Comparison of ENCODE assay signal across 11 mouse cellular contexts in genomic region chrX:12004416-12004815, GRCm38 (mm10).
DNase-seq lines count a peak whose midpoint lies in the region; ATAC-seq and TF ChIP-seq lines count a peak whose summit lies in the region.
"Had no signal": no experiment of that assay in that cellular context is flagged by ENCODE, and none has a peak within 500 bp of the region (broad histone marks: within the 10 kb centered on the region; RNA-seq: fewer than 3 reads in every experiment).

No protein-coding gene starts in this region.

- no peak for TF ChIP-seq CTCF in forebrain, postnatal 0 days (IDR thresholded peaks at IDR 0.05; ENCODE audit: low read depth)
- no peak for TF ChIP-seq CTCF in thymus, adult 2 months (IDR thresholded peaks at IDR 0.05; ENCODE audit: borderline replicate concordance, control insufficient read depth, extremely low read depth, insufficient read depth, low read length, poor library complexity)

- no peak overlapping the region for H3K27ac ChIP-seq in forebrain, postnatal 0 days (ENCODE audit: low read depth, low read length)
- H3K27ac ChIP-seq in liver, embryonic 16.5 days (ENCODE audit: low read length): peak overlapping the region; percentile 94
- no peak overlapping the region for H3K27ac ChIP-seq in thymus, adult 2 months (ENCODE audit: control insufficient read depth, insufficient read depth, low read length)
- H3K27ac ChIP-seq: embryonic facial prominence, embryonic 15.5 days had no signal

- no peak for TF ChIP-seq POLR2A in thymus, adult 2 months (IDR thresholded peaks at IDR 0.05; ENCODE audit: control insufficient read depth, extremely low read depth, insufficient read depth, low read length, poor library complexity)

- ATAC-seq in forebrain, postnatal 0 days: no peak
- no peak for ATAC-seq in liver, embryonic 16.5 days (ENCODE audit: low read depth)
- ATAC-seq in erythroid progenitor cell, adult 5-6 weeks (replicated peaks; ENCODE audit: low FRiP score, poor library complexity, severe bottlenecking): no peak
- ATAC-seq: hindbrain, embryonic 16.5 days had no signal

- 0 out of 2 replicates have a peak, but pooled peaks cover 6% of the 10 kb centered on the region for H3K4me1 ChIP-seq in forebrain, postnatal 0 days (ENCODE audit: insufficient read depth)
- H3K4me1 ChIP-seq in liver, embryonic 16.5 days (ENCODE audit: control insufficient read depth, low read depth, low read length): peaks cover 47% of the 10 kb centered on the region
- H3K4me1 ChIP-seq in thymus, adult 2 months (replicated peaks; ENCODE audit: control insufficient read depth, insufficient read depth, low read length): peaks cover 41% of the 10 kb centered on the region

- 13% methylated on average over 16 of the region's 16 CpGs for WGBS in forebrain, postnatal 0 days
- WGBS in liver, embryonic 16.5 days (ENCODE audit: insufficient replicate concordance): 21% methylated on average over 16 of the region's 16 CpGs
- 74% methylated on average over 16 of the region's 16 CpGs for WGBS in thymus, adult 2 months

- H3K4me3 ChIP-seq in forebrain, postnatal 0 days (ENCODE audit: low read depth, low read length): no peak overlapping the region
- H3K4me3 ChIP-seq in liver, embryonic 16.5 days (ENCODE audit: low read depth, low read length): no peak overlapping the region
- no peak overlapping the region for H3K4me3 ChIP-seq in thymus, adult 2 months (ENCODE audit: control insufficient read depth, insufficient read depth, low read length)
- H3K4me3 ChIP-seq: embryonic facial prominence, embryonic 15.5 days had no signal

- H3K4me2 ChIP-seq in forebrain, postnatal 0 days (ENCODE audit: low read depth): peak overlapping the region; percentile 17; the same call in 1 of the 2 replicates
- no peak overlapping the region for H3K4me2 ChIP-seq in liver, embryonic 16.5 days (ENCODE audit: low read depth, low read length)
- H3K4me2 ChIP-seq: embryonic facial prominence, embryonic 15.5 days had no signal

- H3K36me3 ChIP-seq in forebrain, postnatal 0 days (ENCODE audit: insufficient read depth): no peaks in the 10 kb centered on the region
- no peaks in the 10 kb centered on the region for H3K36me3 ChIP-seq in liver, embryonic 16.5 days (ENCODE audit: control insufficient read depth, insufficient read depth)
- no peaks in the 10 kb centered on the region for H3K36me3 ChIP-seq in thymus, adult 2 months (ENCODE audit: control insufficient read depth, insufficient read depth, low read length)
- H3K36me3 ChIP-seq: embryonic facial prominence, embryonic 15.5 days had no signal

- H3K9ac ChIP-seq in forebrain, postnatal 0 days: no peak overlapping the region
- no peak overlapping the region for H3K9ac ChIP-seq in liver, embryonic 16.5 days (ENCODE audit: low read depth, low read length)
- H3K9ac ChIP-seq: embryonic facial prominence, embryonic 15.5 days had no signal

- H3K9me3 ChIP-seq in forebrain, postnatal 0 days (ENCODE audit: low read length): no peaks in the 10 kb centered on the region
- no peaks in the 10 kb centered on the region for H3K9me3 ChIP-seq in liver, embryonic 16.5 days (replicated peaks; ENCODE audit: control insufficient read depth, low read length)
- H3K9me3 ChIP-seq: embryonic facial prominence, embryonic 15.5 days had no signal

- DNase-seq in heart, adult 9 months (ENCODE audit: low spot score in 2 of 2): peak; percentile 20 to 35
- DNase-seq in heart, adult 8-10 months (ENCODE audit: low spot score): no peak
- DNase-seq in NIH3T3 (ENCODE audit: low read depth): peak; percentile 2
- peak; percentile 41 for DNase-seq in forebrain, postnatal 0 days
- no peak for DNase-seq in layer of hippocampus, adult 9-11 months
- no peak for DNase-seq in thymus, adult 2 months
- DNase-seq: cerebellum, adult 11 months had no signal

- H3K27me3 ChIP-seq in forebrain, postnatal 0 days (ENCODE audit: insufficient read depth, low read length): no peaks in the 10 kb centered on the region; the same call in 1 of the 2 replicates
- H3K27me3 ChIP-seq in liver, embryonic 16.5 days (ENCODE audit: control insufficient read depth, insufficient read depth, low read depth, low read length): peaks cover 35% of the 10 kb centered on the region
- H3K27me3 ChIP-seq in thymus, adult 2 months (ENCODE audit: control insufficient read depth, insufficient read depth, low read length): no peaks in the 10 kb centered on the region

Comparison
In these comparisons a context has a peak if more than half of its experiments do, and no peak if none do; other contexts are left out.
1. DNase-seq: peak in heart, adult 9 months (2 of 2), NIH3T3 (single experiment) and forebrain, postnatal 0 days (single experiment); none in heart, adult 8-10 months (single experiment), layer of hippocampus, adult 9-11 months (single experiment) and thymus, adult 2 months (single experiment).